Mouse (Mus musculus) lung, adult 2 months (tissue): ENCODE measurements around the gene Samsn1. TPM values are rescaled to one million over a fixed set of nuclear protein-coding genes. Genes with fewer than 3 reads are reported as not detected.

ENCODE experiments used
- DNase-seq: peaks from one replicate; pipeline ENCODE4 v3.0.0; 2022
- H3K4me1 ChIP-seq: fragments of 200-500 bp; 2 replicates; pipeline ENCODE4 v1.6.1; 2011; ENCODE audit warnings: low read length; ENCODE audit not compliant: control insufficient read depth, insufficient read depth
- H3K4me3 ChIP-seq: fragments of 200-500 bp; replicated peaks from 2 replicates; pipeline ENCODE3; 2011; ENCODE audit warnings: low read depth, mild to moderate bottlenecking, control low read depth, low read length; ENCODE audit errors: extremely low read depth
- CTCF ChIP-seq: fragments of 200-500 bp; IDR thresholded peaks from 2 replicates; pipeline ENCODE4 v1.5.1; 2011; ENCODE audit warnings: mild to moderate bottlenecking, low read length, control low read depth; ENCODE audit not compliant: insufficient read depth
- POLR2A ChIP-seq: fragments of 200-500 bp; IDR thresholded peaks from 2 replicates; pipeline ENCODE4 v1.6.1; 2011; ENCODE audit warnings: low read depth, mild to moderate bottlenecking, control low read depth, low read length, borderline replicate concordance; ENCODE audit errors: extremely low read depth
- WGBS: fragments of 180-500 bp; shearing (Covaris S2); methylation state at CpG from one replicate; pipeline ENCODE4 v1.1.7; 2018; 5-methylcytosine and 5-hydroxymethylcytosine counted together
- polyA plus RNA-seq: library from polyadenylated mRNA; depleted of rRNA; stranded (reverse); fragments of >200 nt; gene quantifications from 2 replicates; pipeline ENCODE4 v1.2.3, GENCODE M21; 2012

Gene Samsn1
- polyA plus RNA-seq, 1 experiment = 3.2 TPM

GRCm38 (mm10) chr16:76002287-76002686 lies 19.8 kb downstream of the Samsn1 start:
- no peak for TF ChIP-seq POLR2A
- TF ChIP-seq CTCF = no peak
- DNase-seq = no peak
- no peaks in the 10 kb centered on the region; the same call in 1 of the 2 replicates for H3K4me1 ChIP-seq
- no peak overlapping the region for H3K4me3 ChIP-seq
- 76% methylated on average over 12 of the region's 12 CpGs for WGBS

- Histone ChIP-seq H3K4me1 (no peaks in the 10 kb centered on the region; the same call in 1 of the 2 replicates), H3K4me3 (no peak overlapping the region)
- TF ChIP-seq CTCF = no peak
- TF ChIP-seq POLR2A = no peak
- WGBS = 67% methylated on average over 6 of the region's 6 CpGs
- no peak for DNase-seq
Measured at GRCm38 (mm10) chr16:76001788-76002187, 20.3 kb downstream of the Samsn1 start.

GRCm38 (mm10) chr16:76000127-76000526 lies 22.0 kb downstream of the Samsn1 start:
- DNase-seq = no peak
- 83% methylated on average over 9 of the region's 9 CpGs for WGBS
- Histone ChIP-seq H3K4me1 (no peaks in the 10 kb centered on the region; the same call in 1 of the 2 replicates), H3K4me3 (no peak overlapping the region)
- no peak for TF ChIP-seq CTCF
- no peak for TF ChIP-seq POLR2A

- no peak for DNase-seq
- TF ChIP-seq CTCF (no peak), POLR2A (no peak)
- Histone ChIP-seq H3K4me1 (no peaks in the 10 kb centered on the region), H3K4me3 (no peak overlapping the region)
- 49% methylated on average over 1 of the region's 1 CpGs for WGBS
Measured at GRCm38 (mm10) chr16:75990173-75990572, 31.9 kb downstream of the Samsn1 start.

GRCm38 (mm10) chr16:75983831-75984230 lies 38.2 kb downstream of the Samsn1 start:
- no peak for DNase-seq
- H3K4me1 ChIP-seq = no peaks in the 10 kb centered on the region
- 79% methylated on average over 1 of the region's 1 CpGs for WGBS
- no peak for TF ChIP-seq CTCF
- TF ChIP-seq POLR2A = no peak
- no peak overlapping the region for H3K4me3 ChIP-seq

- TF ChIP-seq POLR2A (no peak), CTCF (no peak)
- no peak overlapping the region for H3K4me3 ChIP-seq
- no peaks in the 10 kb centered on the region for H3K4me1 ChIP-seq
- DNase-seq = no peak
Measured at GRCm38 (mm10) chr16:75979381-75979780, 42.7 kb downstream of the Samsn1 start.

- Histone ChIP-seq H3K4me1 (no peaks in the 10 kb centered on the region), H3K4me3 (no peak overlapping the region)
- DNase-seq = no peak
- 73% methylated on average over 5 of the region's 5 CpGs for whole genome bisulfite sequencing
- TF ChIP-seq POLR2A (no peak), CTCF (no peak)
Measured at GRCm38 (mm10) chr16:75977798-75978197, 44.3 kb downstream of the Samsn1 start.

GRCm38 (mm10) chr16:75975682-75976332 lies 46.3 kb downstream of the Samsn1 start:
- Histone ChIP-seq H3K4me3 (no peak overlapping the region), H3K4me1 (no peaks in the 10 kb centered on the region)
- TF ChIP-seq POLR2A (no peak), CTCF (no peak)
- DNase-seq = no peak
- 91% methylated on average over 11 of the region's 11 CpGs for WGBS

- H3K4me1 ChIP-seq = no peaks in the 10 kb centered on the region
- no peak for DNase-seq
- WGBS = 83% methylated on average over 6 of the region's 6 CpGs
- TF ChIP-seq CTCF (no peak), POLR2A (no peak)
- H3K4me3 ChIP-seq = no peak overlapping the region
Measured at GRCm38 (mm10) chr16:75970266-75970998, 51.6 kb downstream of the Samsn1 start.

GRCm38 (mm10) chr16:75962021-75962420 lies 60.1 kb downstream of the Samsn1 start:
- Histone ChIP-seq H3K4me3 (no peak overlapping the region), H3K4me1 (no peaks in the 10 kb centered on the region)
- no peak for TF ChIP-seq POLR2A
- DNase-seq = peak; percentile 6
- WGBS = 42% methylated on average over 8 of the region's 8 CpGs
